Mouse (Mus musculus): ENCODE measurements around the gene Kank2.

Kank2 gene

GRCm38 (mm10) chr9:21750370-21750769 is 48.2 kb downstream of the Kank2 start:
- no peak for DNase-seq (ENCODE audit: low read depth)

- DNase-seq (ENCODE audit: low read depth) = no peak
These were observed 49.0 kb downstream of the Kank2 start for GRCm38 (mm10) chr9:21749382-21750118.

GRCm38 (mm10) chr9:21748491-21748890 is 50.1 kb downstream of the Kank2 start:
- DNase-seq (ENCODE audit: low read depth) = no peak

- no peak for DNase-seq (ENCODE audit: low read depth)
These were observed 50.5 kb downstream of the Kank2 start for GRCm38 (mm10) chr9:21748033-21748432.

GRCm38 (mm10) chr9:21747238-21747774 is 51.2 kb downstream of the Kank2 start:
- no peak for DNase-seq (ENCODE audit: low read depth)

GRCm38 (mm10) chr9:21741514-21741913 is 57.0 kb downstream of the Kank2 start:
- DNase-seq (ENCODE audit: low read depth) = no peak

- peak; percentile 54 for DNase-seq (ENCODE audit: low read depth)
These were observed 58.1 kb downstream of the Kank2 start for GRCm38 (mm10) chr9:21740427-21740826.

- DNase-seq (ENCODE audit: low read depth) = no peak
These were observed 59.8 kb downstream of the Kank2 start for GRCm38 (mm10) chr9:21738776-21739175.

- no peak for DNase-seq (ENCODE audit: low read depth)
These were observed 61.4 kb downstream of the Kank2 start for GRCm38 (mm10) chr9:21737188-21737587.

GRCm38 (mm10) chr9:21736580-21736979 is 62.0 kb downstream of the Kank2 start:
- no peak for DNase-seq (ENCODE audit: low read depth)

- no peak for DNase-seq (ENCODE audit: low read depth)
These were observed 63.4 kb downstream of the Kank2 start for GRCm38 (mm10) chr9:21735126-21735525.

GRCm38 (mm10) chr9:21733989-21734388 is 64.6 kb downstream of the Kank2 start:
- DNase-seq (ENCODE audit: low read depth) = no peak

GRCm38 (mm10) chr9:21733446-21733845 is 65.1 kb downstream of the Kank2 start:
- DNase-seq (ENCODE audit: low read depth) = no peak

- no peak for DNase-seq (ENCODE audit: low read depth)
These were observed 66.3 kb downstream of the Kank2 start for GRCm38 (mm10) chr9:21732288-21732687.

- DNase-seq (ENCODE audit: low read depth) = peak; percentile 92
These were observed 69.3 kb downstream of the Kank2 start for GRCm38 (mm10) chr9:21729264-21729663.

- peak; percentile 49 for DNase-seq (ENCODE audit: low read depth)
These were observed 70.2 kb downstream of the Kank2 start for GRCm38 (mm10) chr9:21728261-21728832.

GRCm38 (mm10) chr9:21726218-21726975 is 72.1 kb downstream of the Kank2 start:
- no peak for DNase-seq (ENCODE audit: low read depth)

GRCm38 (mm10) chr9:21725224-21726121 is 73.1 kb downstream of the Kank2 start:
- DNase-seq (ENCODE audit: low read depth) = peak; percentile 53

- peak; percentile 96 for DNase-seq (ENCODE audit: low read depth)
These were observed 74.4 kb downstream of the Kank2 start for GRCm38 (mm10) chr9:21724147-21724536.

- DNase-seq (ENCODE audit: low read depth) = peak; percentile 95
These were observed 75.0 kb downstream of the Kank2 start, which contains the start of gene Ldlr for GRCm38 (mm10) chr9:21723377-21724146. Gene Ldlr, plus strand, starts transcription at chr9:21723483.

GRCm38 (mm10) chr9:21721036-21721435 is 77.5 kb downstream of the Kank2 start:
- no peak for DNase-seq (ENCODE audit: low read depth)

Data from 416B (cell line).